In the genomic region with DNA sequence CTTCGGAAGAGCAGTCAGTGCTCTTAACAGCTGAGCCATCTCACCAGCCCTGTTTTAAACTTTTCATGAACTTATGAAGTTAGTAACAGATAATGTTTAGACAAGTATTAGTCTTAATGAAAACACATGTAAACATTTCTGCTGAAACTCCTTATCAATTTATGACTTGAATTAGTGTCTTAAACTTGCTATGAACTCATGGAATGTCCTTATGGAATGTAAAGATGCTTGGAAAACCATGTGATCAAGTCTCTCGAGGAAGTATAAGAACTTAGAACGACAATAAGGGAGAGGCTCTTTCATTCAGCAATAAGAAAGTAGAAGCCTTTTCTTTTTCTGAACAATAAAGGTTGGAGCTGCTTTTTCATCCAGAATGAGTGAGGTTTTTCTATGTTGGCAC, we compare ENCODE assay signal across 39 mouse cellular contexts. TPM values are rescaled to one million over a fixed set of nuclear protein-coding genes. Genes with fewer than 3 reads are reported as not detected.
"Had no signal": no experiment of that assay in that cellular context is flagged by ENCODE, and none has a peak within 500 bp of the region (broad histone marks: within the 10 kb centered on the region; RNA-seq: fewer than 3 reads in every experiment).

No protein-coding gene starts in this region.

- H3K27ac ChIP-seq: heart, adult 2 months; heart, embryonic 13.5 days; heart, embryonic 15.5 days; hindbrain, embryonic 13.5 days; hindbrain, embryonic 15.5 days; hindbrain, postnatal 0 days; limb, embryonic 10.5 days; limb, embryonic 12.5 days; liver, embryonic 13.5 days had no signal

- ATAC-seq: forebrain, postnatal 0 days; hindbrain, postnatal 0 days had no signal

- H3K27me3 ChIP-seq: heart, embryonic 13.5 days; heart, embryonic 15.5 days; hindbrain, embryonic 13.5 days; hindbrain, embryonic 15.5 days; limb, embryonic 12.5 days; liver, embryonic 13.5 days had no signal

- H3K4me3 ChIP-seq: heart, adult 2 months; heart, embryonic 13.5 days; heart, embryonic 15.5 days; hindbrain, embryonic 13.5 days; hindbrain, embryonic 15.5 days; limb, embryonic 10.5 days; limb, embryonic 12.5 days; liver, embryonic 13.5 days had no signal

- H3K9ac ChIP-seq: forebrain, postnatal 0 days; heart, embryonic 13.5 days; heart, embryonic 15.5 days; hindbrain, embryonic 13.5 days; hindbrain, embryonic 15.5 days; limb, embryonic 12.5 days; liver, embryonic 13.5 days had no signal

- DNase-seq: forebrain, postnatal 0 days; gastrocnemius, postnatal 14 days; gastrocnemius, postnatal 36 days; heart, adult 11 months; heart, adult 2 months; heart, postnatal 14 days; heart, postnatal 36 days; kidney, adult 11 months; kidney, adult 2 months; kidney, postnatal 14 days; kidney, postnatal 36 days; layer of hippocampus, adult 9-11 months; layer of hippocampus, postnatal 36 days; liver; liver, embryonic 13.5 days had no signal

- H3K4me2 ChIP-seq: heart, embryonic 11.5 days; heart, embryonic 13.5 days; heart, embryonic 15.5 days; hindbrain, embryonic 13.5 days; hindbrain, embryonic 15.5 days; limb, embryonic 12.5 days; liver, embryonic 11.5 days; liver, embryonic 13.5 days had no signal

- H3K36me3 ChIP-seq: heart, embryonic 15.5 days; liver, embryonic 13.5 days had no signal

- H3K9me3 ChIP-seq: heart, embryonic 13.5 days; heart, embryonic 15.5 days; hindbrain, embryonic 13.5 days; hindbrain, embryonic 15.5 days; limb, embryonic 10.5 days; limb, embryonic 12.5 days; liver, embryonic 13.5 days had no signal

- H3K4me1 ChIP-seq: heart, embryonic 13.5 days; heart, embryonic 15.5 days; hindbrain, embryonic 13.5 days; hindbrain, embryonic 15.5 days; limb, embryonic 10.5 days had no signal

RNA-seq across cellular contexts. Expression of a gene that starts 11.8 kb away (rescaled TPM):
- total RNA-seq: forebrain, postnatal 0 days; gastrocnemius, adult 18-20 months; gastrocnemius, adult 8-10 months; gastrocnemius, postnatal 14 days; gastrocnemius, postnatal 36 days; heart, adult 2 months; heart, postnatal 14 days; heart, postnatal 36 days; hematopoietic stem cell, adult 5-6 weeks; hindbrain, postnatal 0 days; layer of hippocampus, adult 18-20 months; layer of hippocampus, adult 8-10 months; layer of hippocampus, postnatal 14 days; layer of hippocampus, postnatal 36 days; left cerebral cortex, adult 18-20 months; left cerebral cortex, adult 8-10 months; left cerebral cortex, postnatal 10 days; left cerebral cortex, postnatal 36 days had no signal
- polyA plus RNA-seq: forebrain, postnatal 0 days; heart, adult 2 months; heart, embryonic 11.5 days; heart, embryonic 13.5 days; heart, embryonic 15.5 days; heart, postnatal 0 days; hindbrain, embryonic 11.5 days; hindbrain, embryonic 13.5 days; hindbrain, postnatal 0 days; kidney, adult 2 months; kidney, embryonic 14.5 days; kidney, embryonic 16.5 days; large intestine, adult 2 months; limb, embryonic 10.5 days; limb, embryonic 12.5 days; liver, embryonic 11.5 days; liver, embryonic 13.5 days had no signal
